Mouse (Mus musculus): Measurements from ENCODE around the gene Zfp511. TPM values are rescaled to one million over a fixed set of nuclear protein-coding genes. Genes with fewer than 3 reads are reported as not detected.
A peak's percentile ranks its signal among the peaks of the same experiment; 100 is the strongest.

Zfp511 gene
- polyA plus RNA-seq, 1 experiment from 2014 or later: 56.8 TPM

DNA sequence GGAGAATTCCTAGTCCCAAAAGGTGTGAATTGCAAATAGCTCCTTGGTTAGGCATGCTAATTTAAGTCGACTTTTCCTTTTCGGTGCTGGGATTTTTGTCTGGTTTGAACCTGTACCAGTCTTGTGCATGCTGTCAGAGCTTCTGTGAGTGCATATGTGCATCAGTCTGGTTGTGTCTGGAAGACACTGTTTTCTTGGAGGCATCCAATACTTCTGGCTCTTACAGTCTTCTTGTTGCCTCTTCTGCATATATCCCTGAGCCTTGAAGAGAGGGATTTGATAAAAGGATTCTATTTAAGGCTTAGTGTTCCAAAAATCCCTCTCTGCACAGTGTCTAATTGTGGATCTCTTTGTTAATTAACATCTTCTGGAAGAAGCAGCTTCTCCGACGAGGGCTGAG lies 17.9 kb downstream of the Zfp511 start:
- WGBS: 80% methylated on average over 4 of the region's 4 CpGs

GRCm38 (mm10) chr7:140057413-140058407 lies 21.5 kb downstream of the Zfp511 start:
- H3K4me2 ChIP-seq: peak overlapping the region; percentile 91
- 2% methylated on average over 53 of the region's 53 CpGs for WGBS
- peaks cover 5% of the 10 kb centered on the region; the same call in 1 of the 2 replicates for H3K27me3 ChIP-seq
- ATAC-seq (ENCODE audit: low FRiP score, low read depth): peak; percentile 79
- peak overlapping the region; percentile 54 for H3K4me3 ChIP-seq
- no peaks in the 10 kb centered on the region for H3K36me3 ChIP-seq
- H3K4me1 ChIP-seq (replicated peaks): peaks cover 46% of the 10 kb centered on the region
- no peaks in the 10 kb centered on the region for H3K9me3 ChIP-seq
- H3K9ac ChIP-seq: peak overlapping the region; percentile 82
- H3K27ac ChIP-seq (replicated peaks): peak overlapping the region; percentile 89

More for the DNA sequence above, 17.9 kb downstream of the Zfp511 start:
- H3K4me2 ChIP-seq: no peak overlapping the region
- no peak for ATAC-seq (ENCODE audit: low FRiP score, low read depth)
- peaks cover 28% of the 10 kb centered on the region for H3K4me1 ChIP-seq (replicated peaks)
- no peaks in the 10 kb centered on the region for H3K9me3 ChIP-seq
- no peaks in the 10 kb centered on the region for H3K36me3 ChIP-seq
- H3K9ac ChIP-seq: no peak overlapping the region
- no peak overlapping the region for H3K27ac ChIP-seq (replicated peaks)
- no peak overlapping the region for H3K4me3 ChIP-seq
- peaks cover 34% of the 10 kb centered on the region for H3K27me3 ChIP-seq

DNA sequence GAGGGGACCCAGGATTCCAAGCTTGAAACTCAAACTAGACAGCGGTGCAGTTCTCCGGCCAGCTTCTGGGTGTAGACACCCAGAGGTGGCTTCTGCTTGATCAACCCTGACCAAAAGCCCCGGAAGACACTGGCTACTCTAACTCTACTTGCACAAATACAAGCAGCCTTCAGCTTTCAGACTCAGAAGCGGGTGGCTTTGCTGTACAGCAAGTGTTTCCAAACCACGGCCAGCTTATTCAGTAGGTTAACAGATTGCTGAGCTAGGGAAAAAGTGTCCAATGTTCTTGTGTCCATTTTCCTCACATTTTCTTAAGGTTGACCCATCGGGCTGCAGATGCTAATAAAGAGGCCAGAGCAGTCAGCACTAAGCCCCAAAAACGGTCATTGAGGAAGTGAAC lies 22.3 kb downstream of the Zfp511 start:
- H3K4me1 ChIP-seq (replicated peaks): peaks cover 46% of the 10 kb centered on the region

GRCm38 (mm10) chr7:140059601-140060000 lies 23.4 kb downstream of the Zfp511 start:
- H3K4me2 ChIP-seq: no peak overlapping the region
- ATAC-seq (ENCODE audit: low FRiP score, low read depth): no peak
- no peaks in the 10 kb centered on the region for H3K9me3 ChIP-seq
- H3K36me3 ChIP-seq: no peaks in the 10 kb centered on the region
- H3K9ac ChIP-seq: no peak overlapping the region
- no peak overlapping the region for H3K4me3 ChIP-seq
- peaks cover 9% of the 10 kb centered on the region; the same call in 1 of the 2 replicates for H3K27me3 ChIP-seq
- WGBS: 19% methylated on average over 4 of the region's 4 CpGs
- H3K4me1 ChIP-seq (replicated peaks): peaks cover 46% of the 10 kb centered on the region
- no peak overlapping the region for H3K27ac ChIP-seq (replicated peaks)

More for the DNA sequence above, 22.3 kb downstream of the Zfp511 start:
- no peaks in the 10 kb centered on the region for H3K9me3 ChIP-seq
- no peaks in the 10 kb centered on the region for H3K36me3 ChIP-seq
- 5% methylated on average over 7 of the region's 7 CpGs for whole genome bisulfite sequencing
- peak overlapping the region; percentile 82 for H3K9ac ChIP-seq
- H3K27ac ChIP-seq (replicated peaks): peak overlapping the region; percentile 89
- peak overlapping the region; percentile 54 for H3K4me3 ChIP-seq
- H3K4me2 ChIP-seq: peak overlapping the region; percentile 91
- peaks cover 6% of the 10 kb centered on the region; the same call in 1 of the 2 replicates for H3K27me3 ChIP-seq
- no peak for ATAC-seq (ENCODE audit: low FRiP score, low read depth)

- peak overlapping the region; percentile 42; the same call in 1 of the 2 replicates for H3K27ac ChIP-seq (replicated peaks)
Observed at GRCm38 (mm10) chr7:140060936-140061831, 25.0 kb downstream of the Zfp511 start.

GRCm38 (mm10) chr7:140061832-140062130 lies 25.6 kb downstream of the Zfp511 start:
- peaks cover 15% of the 10 kb centered on the region; the same call in 1 of the 2 replicates for H3K27me3 ChIP-seq
- peak; percentile 3; the same call in 1 of the 2 replicates for ATAC-seq (ENCODE audit: low FRiP score, low read depth)
- peak overlapping the region; percentile 91 for H3K4me2 ChIP-seq
- WGBS: 3% methylated on average over 6 of the region's 6 CpGs
- peak overlapping the region; percentile 55; the same call in 1 of the 2 replicates for H3K9ac ChIP-seq
- no peaks in the 10 kb centered on the region for H3K36me3 ChIP-seq
- peaks cover 46% of the 10 kb centered on the region for H3K4me1 ChIP-seq (replicated peaks)
- peak overlapping the region; percentile 40 for H3K4me3 ChIP-seq
- H3K27ac ChIP-seq (replicated peaks): no peak overlapping the region
- no peaks in the 10 kb centered on the region for H3K9me3 ChIP-seq

More at GRCm38 (mm10) chr7:140060936-140061831, 25.0 kb downstream of the Zfp511 start:
- peak overlapping the region; percentile 91 for H3K4me2 ChIP-seq
- peaks cover 15% of the 10 kb centered on the region; the same call in 1 of the 2 replicates for H3K27me3 ChIP-seq
- ATAC-seq (ENCODE audit: low FRiP score, low read depth): peak; percentile 62
- H3K36me3 ChIP-seq: no peaks in the 10 kb centered on the region
- H3K9ac ChIP-seq: peak overlapping the region; percentile 55
- H3K4me1 ChIP-seq (replicated peaks): peaks cover 46% of the 10 kb centered on the region
- no peaks in the 10 kb centered on the region for H3K9me3 ChIP-seq
- peak overlapping the region; percentile 40 for H3K4me3 ChIP-seq
- WGBS: 1% methylated on average over 47 of the region's 47 CpGs

DNA sequence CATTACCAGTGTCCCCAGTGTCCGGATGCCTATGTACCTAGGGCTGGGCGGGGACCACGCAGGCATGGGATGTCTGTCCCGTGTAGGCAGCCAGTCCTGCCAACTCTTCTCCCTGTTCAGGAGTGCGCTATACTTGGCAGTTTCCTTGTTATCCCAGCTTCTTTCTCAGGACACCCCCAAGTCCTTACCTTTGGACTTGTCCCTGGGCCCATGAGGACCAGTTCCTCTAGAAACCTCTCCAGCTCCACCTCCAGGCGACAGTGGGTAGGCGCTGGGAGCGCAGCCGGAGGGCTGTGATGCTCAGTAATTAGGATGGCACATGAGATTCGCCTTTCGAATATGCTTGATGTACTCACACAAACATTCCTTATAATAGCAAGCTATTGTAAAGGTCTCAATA lies 26.1 kb downstream of the Zfp511 start:
- no peaks in the 10 kb centered on the region for H3K9me3 ChIP-seq
- H3K27me3 ChIP-seq: peaks cover 15% of the 10 kb centered on the region; the same call in 1 of the 2 replicates
- no peak overlapping the region for H3K9ac ChIP-seq
- no peak overlapping the region for H3K4me2 ChIP-seq
- 9% methylated on average over 11 of the region's 11 CpGs for WGBS
- H3K4me1 ChIP-seq (replicated peaks): peaks cover 42% of the 10 kb centered on the region
- no peak overlapping the region for H3K27ac ChIP-seq (replicated peaks)
- ATAC-seq (ENCODE audit: low FRiP score, low read depth): 0 out of 2 replicates have a peak, but pooled peaks have one; percentile 5
- H3K4me3 ChIP-seq: no peak overlapping the region
- no peaks in the 10 kb centered on the region for H3K36me3 ChIP-seq

DNA sequence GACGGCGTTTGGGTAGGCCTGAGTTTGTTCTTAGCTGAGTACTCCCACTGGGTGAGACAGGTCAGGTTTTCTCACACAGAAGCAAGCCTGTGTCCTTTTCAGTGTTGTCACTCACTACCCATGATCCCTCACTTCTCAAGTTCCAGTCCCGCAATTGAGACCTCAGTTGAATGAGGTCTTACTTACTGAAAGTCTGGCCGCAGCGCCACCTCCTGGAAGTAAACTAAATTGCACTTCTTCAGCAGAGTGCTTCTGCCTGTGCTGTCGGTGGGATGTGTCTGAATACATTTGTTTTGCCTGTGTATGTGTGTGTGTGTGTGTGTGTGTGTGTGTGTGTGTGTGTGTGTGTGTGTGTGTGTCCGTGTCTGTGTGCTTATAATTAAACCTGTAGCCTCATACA lies 26.9 kb downstream of the Zfp511 start:
- no peak for ATAC-seq (ENCODE audit: low FRiP score, low read depth)
- 16% methylated on average over 7 of the region's 7 CpGs for WGBS
- H3K4me2 ChIP-seq: no peak overlapping the region
- H3K36me3 ChIP-seq: no peaks in the 10 kb centered on the region
- no peak overlapping the region for H3K27ac ChIP-seq (replicated peaks)
- no peak overlapping the region for H3K4me3 ChIP-seq
- no peaks in the 10 kb centered on the region for H3K9me3 ChIP-seq
- H3K9ac ChIP-seq: no peak overlapping the region
- H3K4me1 ChIP-seq (replicated peaks): peaks cover 36% of the 10 kb centered on the region
- H3K27me3 ChIP-seq: peaks cover 15% of the 10 kb centered on the region; the same call in 1 of the 2 replicates

GRCm38 (mm10) chr7:140067397-140067796 lies 31.2 kb downstream of the Zfp511 start:
- 75% methylated on average over 6 of the region's 6 CpGs for WGBS
- H3K4me2 ChIP-seq: no peak overlapping the region
- no peak overlapping the region for H3K4me3 ChIP-seq
- no peak for ATAC-seq (ENCODE audit: low FRiP score, low read depth)
- no peak overlapping the region for H3K9ac ChIP-seq
- H3K4me1 ChIP-seq (replicated peaks): no peaks in the 10 kb centered on the region
- H3K36me3 ChIP-seq: peaks cover 21% of the 10 kb centered on the region; the same call in 1 of the 2 replicates
- H3K27me3 ChIP-seq: peaks cover 19% of the 10 kb centered on the region; the same call in 1 of the 2 replicates
- H3K27ac ChIP-seq (replicated peaks): no peak overlapping the region
- no peaks in the 10 kb centered on the region for H3K9me3 ChIP-seq

DNA sequence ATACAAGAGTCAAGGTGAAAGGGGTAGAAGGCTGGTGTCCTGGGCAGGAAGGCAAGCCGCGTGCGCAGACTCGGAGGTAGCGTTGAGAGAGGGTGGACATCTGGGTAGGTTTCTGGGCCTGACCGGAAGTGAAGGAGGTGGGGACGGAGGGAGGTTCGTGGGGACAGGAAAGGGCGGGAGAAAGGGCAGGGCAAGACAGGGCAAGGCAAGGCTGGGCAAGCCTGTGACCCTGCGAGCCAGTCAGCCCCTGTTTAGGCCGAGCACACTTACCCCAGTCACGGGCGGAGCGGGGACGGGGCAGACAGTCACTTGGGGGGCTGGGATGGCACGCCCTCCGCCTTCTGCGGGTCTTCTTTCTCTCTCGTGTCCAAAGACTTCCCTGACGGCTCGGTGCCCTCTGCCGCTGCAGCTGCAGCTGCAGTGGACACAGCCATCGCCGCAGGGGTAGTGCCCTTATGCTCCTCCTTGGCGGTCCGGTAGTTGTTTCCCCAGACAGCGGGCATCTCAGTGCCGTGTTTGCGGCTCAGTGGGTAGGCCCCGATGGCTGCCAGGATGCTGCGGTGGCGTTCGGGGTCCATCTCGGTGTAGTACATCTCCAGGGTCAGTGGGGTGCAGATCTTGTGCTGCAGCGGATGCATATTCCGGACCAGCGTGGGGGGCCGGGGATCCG lies 34.0 kb downstream of the Zfp511 start:
- no peaks in the 10 kb centered on the region for H3K9me3 ChIP-seq
- H3K4me1 ChIP-seq (replicated peaks): no peaks in the 10 kb centered on the region
- H3K36me3 ChIP-seq: peaks cover 34% of the 10 kb centered on the region
- H3K9ac ChIP-seq: no peak overlapping the region
- ATAC-seq (ENCODE audit: low FRiP score, low read depth): peak; percentile 29; the same call in 1 of the 2 replicates
- no peak overlapping the region for H3K27ac ChIP-seq (replicated peaks)
- H3K4me2 ChIP-seq: peak overlapping the region; percentile 42
- 0 out of 2 replicates have a peak, but pooled peaks cover 5% of the 10 kb centered on the region for H3K27me3 ChIP-seq
- WGBS: 32% methylated on average over 39 of the region's 39 CpGs
- H3K4me3 ChIP-seq: peak overlapping the region; percentile 9; the same call in 1 of the 2 replicates

DNA sequence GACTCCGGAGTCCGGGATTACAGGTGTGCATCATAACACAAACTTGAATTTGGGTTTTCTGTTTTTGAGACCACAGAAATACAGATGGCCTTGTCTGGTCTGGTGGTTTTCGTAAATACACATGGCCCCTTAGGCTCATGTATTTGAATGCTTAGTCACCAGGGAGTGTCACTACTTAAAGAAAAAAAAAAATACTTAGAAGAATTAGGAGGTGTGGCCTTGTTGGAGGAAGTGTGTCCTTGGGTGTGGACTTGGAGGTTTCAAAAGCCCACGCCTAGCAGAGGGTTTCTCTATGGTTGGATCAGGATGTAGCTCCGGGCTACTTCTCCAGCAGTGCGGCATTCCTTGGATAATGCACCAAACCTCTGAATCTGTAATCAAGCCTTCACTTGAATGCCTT lies 41.5 kb downstream of the Zfp511 start:
- WGBS: 82% methylated on average over 6 of the region's 6 CpGs
- Histone ChIP-seq H3K27ac (replicated peaks) (no peak overlapping the region), H3K9ac (no peak overlapping the region), H3K9me3 (no peaks in the 10 kb centered on the region), H3K4me1 (replicated peaks) (peaks cover 21% of the 10 kb centered on the region), H3K4me2 (no peak overlapping the region), H3K27me3 (no peaks in the 10 kb centered on the region), H3K4me3 (no peak overlapping the region), H3K36me3 (peaks cover 10% of the 10 kb centered on the region)
- no peak for ATAC-seq (ENCODE audit: low FRiP score, low read depth)

Measured in hindbrain, embryonic 15.5 days (tissue).